ENCODE assay signal across 15 mouse cellular contexts in the genomic region with DNA sequence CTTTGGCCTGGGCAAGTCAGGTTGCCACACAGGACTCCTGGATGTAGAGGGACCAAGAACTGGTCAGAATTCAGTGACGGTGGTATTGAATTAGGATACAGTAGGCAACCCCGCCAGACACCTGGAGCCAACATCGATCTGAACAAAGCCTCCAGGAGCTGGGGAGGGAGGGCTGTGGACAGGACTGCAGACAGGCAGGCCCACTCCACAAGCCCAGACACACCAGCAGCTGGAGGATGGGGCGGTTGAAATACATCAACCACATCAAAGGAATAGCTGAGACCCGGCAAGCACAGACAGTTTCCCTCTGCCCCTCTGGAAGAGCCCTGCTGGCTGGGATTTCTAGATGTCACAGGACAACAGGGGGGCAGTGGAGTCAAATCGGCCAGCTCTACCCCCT. TPM values are rescaled to one million over a fixed set of nuclear protein-coding genes. Genes with fewer than 3 reads are reported as not detected.
DNase-seq lines count a peak whose midpoint lies in the region; ATAC-seq and TF ChIP-seq lines count a peak whose summit lies in the region.
"Had no signal": no experiment of that assay in that cellular context is flagged by ENCODE, and none has a peak within 500 bp of the region (broad histone marks: within the 10 kb centered on the region; RNA-seq: fewer than 3 reads in every experiment).

No protein-coding gene starts in this region.

- no peaks in the 10 kb centered on the region for H3K9me3 ChIP-seq in hindbrain, embryonic 13.5 days
- H3K9me3 ChIP-seq in hindbrain, postnatal 0 days (ENCODE audit: low read length), result no peaks in the 10 kb centered on the region
- H3K9me3 ChIP-seq in midbrain, embryonic 15.5 days, result no peaks in the 10 kb centered on the region
- no peaks in the 10 kb centered on the region for H3K9me3 ChIP-seq in midbrain, postnatal 0 days (ENCODE audit: low read length)
- H3K9me3 ChIP-seq in embryonic facial prominence, embryonic 14.5 days (ENCODE audit: control insufficient read depth, low read length), result no peaks in the 10 kb centered on the region
- H3K9me3 ChIP-seq in neural tube, embryonic 11.5 days (ENCODE audit: control insufficient read depth, low read length), result no peaks in the 10 kb centered on the region
- H3K9me3 ChIP-seq: forebrain, embryonic 15.5 days; heart, embryonic 15.5 days; liver, embryonic 15.5 days had no signal

- no peak for ATAC-seq in hindbrain, embryonic 13.5 days (ENCODE audit: low FRiP score)
- no peak for ATAC-seq in hindbrain, postnatal 0 days
- no peak for ATAC-seq in midbrain, embryonic 15.5 days (replicated peaks)
- ATAC-seq in midbrain, postnatal 0 days (ENCODE audit: low FRiP score), result no peak
- ATAC-seq in embryonic facial prominence, embryonic 14.5 days (ENCODE audit: low read depth), result peak; percentile 28; the same call in 1 of the 2 replicates
- ATAC-seq in neural tube, embryonic 11.5 days (ENCODE audit: insufficient read depth, low FRiP score, low TSS enrichment), result no peak
- ATAC-seq: activated CD4-positive, CD25-positive, alpha-beta regulatory T cell, adult 4 months; forebrain, embryonic 15.5 days had no signal

- no peak for TF ChIP-seq CTCF in hindbrain, postnatal 0 days (IDR thresholded peaks at IDR 0.05; ENCODE audit: low read depth)
- no peak for TF ChIP-seq CTCF in midbrain, postnatal 0 days (IDR thresholded peaks at IDR 0.05)

- no peak overlapping the region for H3K4me3 ChIP-seq in hindbrain, embryonic 13.5 days
- no peak overlapping the region for H3K4me3 ChIP-seq in hindbrain, postnatal 0 days (ENCODE audit: low read length)
- no peak overlapping the region for H3K4me3 ChIP-seq in midbrain, embryonic 15.5 days
- H3K4me3 ChIP-seq in midbrain, postnatal 0 days (ENCODE audit: low read depth, low read length), result no peak overlapping the region
- no peak overlapping the region for H3K4me3 ChIP-seq in embryonic facial prominence, embryonic 14.5 days (ENCODE audit: low read depth, low read length)
- H3K4me3 ChIP-seq in neural tube, embryonic 11.5 days (ENCODE audit: low read depth, low read length), result no peak overlapping the region
- H3K4me3 ChIP-seq: forebrain, embryonic 15.5 days; heart, embryonic 15.5 days; liver, embryonic 15.5 days had no signal

- WGBS in hindbrain, embryonic 13.5 days, result 62% methylated on average over 6 of the region's 6 CpGs
- 49% methylated on average over 6 of the region's 6 CpGs for WGBS in hindbrain, postnatal 0 days
- WGBS in midbrain, embryonic 15.5 days, result 66% methylated on average over 6 of the region's 6 CpGs
- WGBS in midbrain, postnatal 0 days, result 57% methylated on average over 6 of the region's 6 CpGs
- 42% methylated on average over 6 of the region's 6 CpGs for WGBS in embryonic facial prominence, embryonic 14.5 days
- 56% methylated on average over 6 of the region's 6 CpGs for WGBS in neural tube, embryonic 11.5 days

- H3K36me3 ChIP-seq in hindbrain, embryonic 13.5 days, result no peaks in the 10 kb centered on the region
- H3K36me3 ChIP-seq in hindbrain, postnatal 0 days (ENCODE audit: insufficient read depth, low read length), result 0 out of 2 replicates have a peak, but pooled peaks cover 4% of the 10 kb centered on the region
- no peaks in the 10 kb centered on the region for H3K36me3 ChIP-seq in midbrain, embryonic 15.5 days (replicated peaks)
- no peaks in the 10 kb centered on the region for H3K36me3 ChIP-seq in midbrain, postnatal 0 days (ENCODE audit: insufficient read depth, low read length)
- H3K36me3 ChIP-seq in embryonic facial prominence, embryonic 14.5 days (ENCODE audit: control insufficient read depth, insufficient read depth, low read length), result peaks cover 6% of the 10 kb centered on the region; the same call in 1 of the 2 replicates
- H3K36me3 ChIP-seq in neural tube, embryonic 11.5 days (ENCODE audit: control insufficient read depth, insufficient read depth, low read length), result no peaks in the 10 kb centered on the region
- H3K36me3 ChIP-seq: forebrain, embryonic 15.5 days; liver, embryonic 15.5 days had no signal

- peaks cover 64% of the 10 kb centered on the region for H3K4me1 ChIP-seq in hindbrain, embryonic 13.5 days (replicated peaks)
- H3K4me1 ChIP-seq in hindbrain, postnatal 0 days (ENCODE audit: insufficient read depth, low read length), result peaks cover 27% of the 10 kb centered on the region
- H3K4me1 ChIP-seq in midbrain, embryonic 15.5 days, result peaks cover 36% of the 10 kb centered on the region
- H3K4me1 ChIP-seq in midbrain, postnatal 0 days (ENCODE audit: insufficient read depth, low read length), result peaks cover 14% of the 10 kb centered on the region
- peaks cover 32% of the 10 kb centered on the region for H3K4me1 ChIP-seq in embryonic facial prominence, embryonic 14.5 days (ENCODE audit: control insufficient read depth, insufficient read depth, low read length)
- H3K4me1 ChIP-seq in neural tube, embryonic 11.5 days (ENCODE audit: control insufficient read depth, insufficient read depth, low read length), result peaks cover 30% of the 10 kb centered on the region
- H3K4me1 ChIP-seq: liver, embryonic 15.5 days had no signal

- no peak overlapping the region for H3K4me2 ChIP-seq in hindbrain, embryonic 13.5 days
- no peak overlapping the region for H3K4me2 ChIP-seq in hindbrain, postnatal 0 days (ENCODE audit: low read depth, low read length)
- no peak overlapping the region for H3K4me2 ChIP-seq in midbrain, embryonic 15.5 days
- H3K4me2 ChIP-seq in midbrain, postnatal 0 days (ENCODE audit: low read depth, low read length, poor library complexity, severe bottlenecking), result no peak overlapping the region
- peak overlapping the region; percentile 8; the same call in 1 of the 2 replicates for H3K4me2 ChIP-seq in embryonic facial prominence, embryonic 14.5 days (ENCODE audit: low read depth, low read length)
- no peak overlapping the region for H3K4me2 ChIP-seq in neural tube, embryonic 11.5 days (ENCODE audit: low read depth)
- H3K4me2 ChIP-seq: forebrain, embryonic 15.5 days; heart, embryonic 15.5 days; liver, embryonic 15.5 days had no signal

- DNase-seq in hindbrain, postnatal 0 days (ENCODE audit: low spot score), result no peak
- DNase-seq in midbrain, postnatal 0 days (ENCODE audit: low spot score), result no peak
- DNase-seq in embryonic facial prominence, embryonic 14.5 days (ENCODE audit: low spot score), result peak; percentile 68
- no peak for DNase-seq in neural tube, embryonic 11.5 days (ENCODE audit: low spot score)
- no peak for DNase-seq in gastrocnemius, postnatal 14 days
- no peak for DNase-seq in B cell, adult 2 months
- DNase-seq: cerebellum, adult 9-10 months; gastrocnemius, postnatal 25 days had no signal

- intact Hi-C loops in gastrocnemius, postnatal 14 days (cut with DNase I; ENCODE audit: low total_unique reads), result loop anchor here (5.0 kb wide), 1 partner anchor 75 kb away; no protein-coding TSS in a partner anchor

- 0 out of 2 replicates have a peak overlapping the region, but pooled peaks have one; percentile 30 for H3K9ac ChIP-seq in hindbrain, embryonic 13.5 days
- no peak overlapping the region for H3K9ac ChIP-seq in hindbrain, postnatal 0 days (replicated peaks; ENCODE audit: low read length)
- H3K9ac ChIP-seq in midbrain, embryonic 15.5 days, result no peak overlapping the region
- H3K9ac ChIP-seq in midbrain, postnatal 0 days (replicated peaks; ENCODE audit: low read length, poor library complexity, severe bottlenecking), result no peak overlapping the region
- peak overlapping the region; percentile 32; the same call in 1 of the 2 replicates for H3K9ac ChIP-seq in embryonic facial prominence, embryonic 14.5 days (ENCODE audit: low read depth, low read length)
- H3K9ac ChIP-seq in neural tube, embryonic 11.5 days (ENCODE audit: low read length), result 0 out of 2 replicates have a peak overlapping the region, but pooled peaks have one; percentile 22
- H3K9ac ChIP-seq: forebrain, embryonic 15.5 days; heart, embryonic 15.5 days; liver, embryonic 15.5 days had no signal

- H3K27ac ChIP-seq in hindbrain, embryonic 13.5 days, result peak overlapping the region; percentile 19; the same call in 1 of the 2 replicates
- no peak overlapping the region; the same call in 1 of the 2 replicates for H3K27ac ChIP-seq in hindbrain, postnatal 0 days
- 0 out of 2 replicates have a peak overlapping the region, but pooled peaks have one; percentile 12 for H3K27ac ChIP-seq in midbrain, embryonic 15.5 days
- no peak overlapping the region for H3K27ac ChIP-seq in midbrain, postnatal 0 days (ENCODE audit: low read depth, low read length)
- peak overlapping the region; percentile 31; the same call in 1 of the 2 replicates for H3K27ac ChIP-seq in embryonic facial prominence, embryonic 14.5 days (replicated peaks; ENCODE audit: low read depth, low read length)
- H3K27ac ChIP-seq in neural tube, embryonic 11.5 days (ENCODE audit: low read depth, low read length), result peak overlapping the region; percentile 17; the same call in 1 of the 2 replicates
- H3K27ac ChIP-seq: heart, embryonic 15.5 days; liver, embryonic 15.5 days; macrophage had no signal

- no peaks in the 10 kb centered on the region; the same call in 1 of the 2 replicates for H3K27me3 ChIP-seq in hindbrain, embryonic 13.5 days
- H3K27me3 ChIP-seq in hindbrain, postnatal 0 days (ENCODE audit: insufficient read depth, low read length), result no peaks in the 10 kb centered on the region
- H3K27me3 ChIP-seq in midbrain, embryonic 15.5 days (replicated peaks), result no peaks in the 10 kb centered on the region
- no peaks in the 10 kb centered on the region for H3K27me3 ChIP-seq in midbrain, postnatal 0 days (ENCODE audit: insufficient read depth, low read length)
- H3K27me3 ChIP-seq in embryonic facial prominence, embryonic 14.5 days (replicated peaks; ENCODE audit: control insufficient read depth, insufficient read depth, low read length), result no peaks in the 10 kb centered on the region
- no peaks in the 10 kb centered on the region for H3K27me3 ChIP-seq in neural tube, embryonic 11.5 days (ENCODE audit: control insufficient read depth, insufficient read depth, low read length)
- H3K27me3 ChIP-seq: forebrain, embryonic 15.5 days; heart, embryonic 15.5 days; liver, embryonic 15.5 days had no signal

RNA-seq across cellular contexts. Expression of gene BC034090, which starts 27.4 kb away (rescaled TPM):
- 3.9 and 4.7 TPM in 2 replicates for polyA plus RNA-seq in hindbrain, embryonic 13.5 days (2015; fragmentation: Nextera tagmentation; extraction: Ambion mirVana)
- 16.1 and 18.8 TPM in 2 replicates for total RNA-seq in hindbrain, postnatal 0 days (2014; rRNA removed)
- polyA plus RNA-seq in hindbrain, postnatal 0 days (2015; fragmentation: Nextera tagmentation; extraction: Ambion mirVana), result 3.6 and 3.7 TPM in 2 replicates
- polyA plus RNA-seq in midbrain, embryonic 15.5 days (2015; fragmentation: Nextera tagmentation; extraction: Ambion mirVana), result 4.0 and 4.3 TPM in 2 replicates
- 7.3 and 11.2 TPM in 2 replicates for total RNA-seq in midbrain, postnatal 0 days (2014; rRNA removed)
- polyA plus RNA-seq in midbrain, postnatal 0 days (2015; fragmentation: Nextera tagmentation; extraction: Ambion mirVana), result 1.9 TPM in 2 replicates
- polyA plus RNA-seq in embryonic facial prominence, embryonic 14.5 days (2014; fragmentation: Nextera tagmentation; extraction: Ambion mirVana), result 4.6 and 4.8 TPM in 2 replicates
- 4.1 and 5.1 TPM in 2 replicates for polyA plus RNA-seq in neural tube, embryonic 11.5 days (2014; fragmentation: Nextera tagmentation; extraction: Ambion mirVana)
- 1 to 10 TPM; 3.8 to 4.3 TPM for total RNA-seq in gastrocnemius, postnatal 14 days (2021)
- polyA plus RNA-seq: macrophage had no signal

RNA-seq across cellular contexts. Expression of gene Stx6, which starts 58.3 kb away (rescaled TPM):
- polyA plus RNA-seq in hindbrain, embryonic 13.5 days (2015; fragmentation: Nextera tagmentation; extraction: Ambion mirVana), result 121 TPM in 2 replicates
- 77.1 and 84.2 TPM in 2 replicates for total RNA-seq in hindbrain, postnatal 0 days (2014; rRNA removed)
- polyA plus RNA-seq in hindbrain, postnatal 0 days (2015; fragmentation: Nextera tagmentation; extraction: Ambion mirVana), result 81.2 and 82.2 TPM in 2 replicates
- 114 and 118 TPM in 2 replicates for polyA plus RNA-seq in midbrain, embryonic 15.5 days (2015; fragmentation: Nextera tagmentation; extraction: Ambion mirVana)
- 86.8 and 114 TPM in 2 replicates for total RNA-seq in midbrain, postnatal 0 days (2014; rRNA removed)
- polyA plus RNA-seq in midbrain, postnatal 0 days (2015; fragmentation: Nextera tagmentation; extraction: Ambion mirVana), result 75.3 and 81.8 TPM in 2 replicates
- 69.7 and 74.6 TPM in 2 replicates for polyA plus RNA-seq in embryonic facial prominence, embryonic 14.5 days (2014; fragmentation: Nextera tagmentation; extraction: Ambion mirVana)
- 111 TPM in 2 replicates for polyA plus RNA-seq in neural tube, embryonic 11.5 days (2014; fragmentation: Nextera tagmentation; extraction: Ambion mirVana)
- 10 to 100 TPM; 14.4 to 20.8 TPM for total RNA-seq in gastrocnemius, postnatal 14 days (2021)

Comparison
In these comparisons a context has a peak if more than half of its experiments do, and no peak if none do; other contexts are left out.
1. H3K27ac ChIP-seq: peak in hindbrain, embryonic 13.5 days (single experiment), midbrain, embryonic 15.5 days (single experiment), embryonic facial prominence, embryonic 14.5 days (single experiment) and neural tube, embryonic 11.5 days (single experiment); none in hindbrain, postnatal 0 days (single experiment) and midbrain, postnatal 0 days (single experiment).
2. H3K9ac ChIP-seq: peak in hindbrain, embryonic 13.5 days (single experiment), embryonic facial prominence, embryonic 14.5 days (single experiment) and neural tube, embryonic 11.5 days (single experiment); none in hindbrain, postnatal 0 days (single experiment), midbrain, embryonic 15.5 days (single experiment) and midbrain, postnatal 0 days (single experiment).